Mouse (Mus musculus) 3T3-L1 (cell line): Measurements from ENCODE around the gene Phf13.

Experiments used
- DNase-seq: peaks from one replicate; pipeline ENCODE4 v3.0.0-alpha.2; 2015; ENCODE audit warnings: low read depth, low spot score

The Phf13 gene

DNA sequence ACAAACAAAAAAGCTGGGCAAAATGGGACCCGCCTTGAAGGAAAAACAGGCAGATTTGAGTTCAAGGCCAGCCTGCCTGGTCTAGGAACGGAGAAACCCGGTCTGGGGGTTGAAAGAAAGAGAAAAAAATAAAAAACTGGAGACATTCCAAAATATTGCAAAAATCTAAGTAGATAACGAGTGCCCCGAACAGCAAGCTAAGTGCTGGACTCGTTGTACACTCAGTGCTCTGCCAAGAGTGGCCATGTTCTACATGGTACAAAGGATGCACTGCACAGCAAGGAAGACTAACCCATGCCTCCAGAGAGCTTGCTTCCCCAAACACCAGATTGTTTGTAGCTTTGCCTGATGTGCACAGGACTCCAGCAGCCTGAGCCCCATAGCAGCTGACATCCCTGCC lies 3.0 kb downstream of the Phf13 start:
- no peak for DNase-seq

- no peak for DNase-seq
These were observed 4.0 kb downstream of the Phf13 start for GRCm38 (mm10) chr4:151992091-151992490.

- DNase-seq = no peak
These were observed 7.0 kb downstream of the Phf13 start for GRCm38 (mm10) chr4:151989110-151989488.

GRCm38 (mm10) chr4:151988342-151989109 lies 7.5 kb downstream of the Phf13 start, which contains the start of gene Thap3:
Gene Thap3, minus strand, starts transcription at chr4:151988997.
- peak; percentile 67 for DNase-seq

- peak; percentile 48 for DNase-seq
These were observed 8.1 kb downstream of the Phf13 start for GRCm38 (mm10) chr4:151988014-151988341.

DNA sequence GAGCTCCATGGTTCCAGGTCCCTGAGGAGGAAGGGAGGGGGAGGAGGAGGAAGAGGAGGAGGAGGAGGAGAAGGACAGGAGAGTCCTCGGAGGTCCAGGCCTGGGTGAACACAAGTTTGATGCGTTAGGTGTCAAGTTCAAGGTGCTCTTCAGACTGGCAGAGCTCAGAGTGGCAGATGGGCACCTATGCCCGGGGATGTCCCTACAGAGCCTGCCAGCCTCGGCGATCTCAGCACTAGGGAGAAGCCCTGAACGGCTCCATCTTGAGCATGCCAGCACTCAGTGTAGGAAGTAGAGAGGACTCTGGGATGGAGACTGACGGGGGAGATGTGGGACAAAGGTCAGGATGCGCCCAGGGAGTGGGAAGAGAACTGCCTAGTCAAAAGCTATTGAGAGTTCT lies 9.4 kb downstream of the Phf13 start:
- DNase-seq = no peak

DNA sequence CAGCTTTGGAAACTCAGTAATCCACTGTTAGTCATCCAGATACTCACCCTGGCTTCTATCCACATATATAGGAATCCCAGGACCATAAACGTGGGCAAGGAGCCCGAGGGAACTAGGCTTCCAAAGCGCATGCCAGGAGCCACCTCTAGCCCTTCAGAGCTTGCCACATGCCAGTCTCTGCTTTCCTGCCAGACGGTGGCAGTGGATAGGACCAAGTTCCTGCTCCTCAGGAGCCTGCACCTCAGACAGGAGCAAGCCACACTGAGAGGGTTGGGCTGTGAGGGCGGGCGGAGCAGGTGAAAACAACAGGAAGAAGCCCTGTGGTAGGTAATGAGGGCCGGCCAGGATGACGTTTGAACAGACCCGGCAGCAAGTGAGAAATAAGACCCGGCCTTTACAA lies 10.2 kb downstream of the Phf13 start:
- DNase-seq = no peak

DNA sequence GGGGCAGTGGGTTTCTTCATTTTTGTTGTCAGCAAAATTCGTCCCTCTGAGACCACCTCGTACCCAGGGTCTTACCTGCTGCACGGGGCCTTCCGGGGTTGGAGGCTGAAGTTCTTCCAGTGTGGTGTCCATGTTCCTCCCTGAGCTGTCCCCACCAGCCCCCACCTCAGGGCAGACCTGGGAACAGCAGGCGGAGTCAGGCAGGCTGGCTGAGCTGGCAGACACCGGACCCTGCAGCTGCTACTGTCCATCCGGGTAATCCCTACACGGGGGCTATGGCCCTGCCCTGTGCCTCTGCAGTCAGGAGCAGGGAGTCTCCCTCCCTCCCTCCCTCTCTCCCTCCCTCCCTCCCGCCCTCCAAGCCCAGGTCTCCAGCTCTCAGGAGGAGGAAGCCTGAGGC lies 12.5 kb downstream of the Phf13 start:
- no peak for DNase-seq

- no peak for DNase-seq
These were observed 13.0 kb downstream of the Phf13 start for GRCm38 (mm10) chr4:151983043-151983442.

DNA sequence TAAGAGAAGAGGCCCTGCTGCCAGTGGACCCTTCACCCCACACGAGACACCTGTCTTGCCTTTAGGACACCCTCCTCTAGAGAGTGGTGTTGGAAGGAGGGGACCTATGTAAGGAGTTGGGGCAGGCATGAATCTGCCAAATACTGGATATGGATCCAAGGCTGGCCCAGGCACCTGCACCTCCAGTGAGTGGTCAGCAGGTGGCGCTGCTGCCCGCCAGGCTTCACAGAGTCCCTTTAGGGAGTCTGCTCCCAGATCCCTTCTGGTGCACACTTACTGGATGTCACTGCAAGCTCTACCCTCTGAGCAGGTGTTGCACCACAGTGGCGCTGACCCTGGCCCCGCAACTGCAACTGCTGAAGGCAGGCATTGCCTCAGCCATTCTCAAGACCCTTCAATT lies 14.7 kb downstream of the Phf13 start:
- DNase-seq = peak; percentile 78

- peak; percentile 57 for DNase-seq
These were observed 15.4 kb downstream of the Phf13 start for GRCm38 (mm10) chr4:151980699-151981098.

GRCm38 (mm10) chr4:151977748-151978147 lies 18.3 kb downstream of the Phf13 start:
- DNase-seq = peak; percentile 76

DNA sequence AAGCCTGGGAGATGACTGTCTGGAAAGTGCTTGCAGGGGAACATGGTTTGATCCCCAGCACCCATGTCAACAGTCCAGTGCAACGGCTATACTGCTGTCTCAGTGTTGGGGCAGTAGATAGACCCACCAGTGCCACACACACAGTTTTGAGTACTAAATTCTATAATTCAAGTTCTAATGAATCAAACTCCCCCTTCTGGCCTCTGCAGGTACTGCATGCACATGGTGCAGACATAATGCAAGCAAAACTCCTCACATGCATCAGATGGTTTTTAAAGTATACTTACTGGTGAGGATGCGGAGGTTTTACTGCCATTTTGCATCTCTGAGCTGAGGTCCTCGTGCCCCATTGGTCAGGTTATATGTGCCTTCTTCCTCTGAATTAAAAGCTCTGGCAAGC lies 20.6 kb downstream of the Phf13 start:
- peak; percentile 59 for DNase-seq

DNA sequence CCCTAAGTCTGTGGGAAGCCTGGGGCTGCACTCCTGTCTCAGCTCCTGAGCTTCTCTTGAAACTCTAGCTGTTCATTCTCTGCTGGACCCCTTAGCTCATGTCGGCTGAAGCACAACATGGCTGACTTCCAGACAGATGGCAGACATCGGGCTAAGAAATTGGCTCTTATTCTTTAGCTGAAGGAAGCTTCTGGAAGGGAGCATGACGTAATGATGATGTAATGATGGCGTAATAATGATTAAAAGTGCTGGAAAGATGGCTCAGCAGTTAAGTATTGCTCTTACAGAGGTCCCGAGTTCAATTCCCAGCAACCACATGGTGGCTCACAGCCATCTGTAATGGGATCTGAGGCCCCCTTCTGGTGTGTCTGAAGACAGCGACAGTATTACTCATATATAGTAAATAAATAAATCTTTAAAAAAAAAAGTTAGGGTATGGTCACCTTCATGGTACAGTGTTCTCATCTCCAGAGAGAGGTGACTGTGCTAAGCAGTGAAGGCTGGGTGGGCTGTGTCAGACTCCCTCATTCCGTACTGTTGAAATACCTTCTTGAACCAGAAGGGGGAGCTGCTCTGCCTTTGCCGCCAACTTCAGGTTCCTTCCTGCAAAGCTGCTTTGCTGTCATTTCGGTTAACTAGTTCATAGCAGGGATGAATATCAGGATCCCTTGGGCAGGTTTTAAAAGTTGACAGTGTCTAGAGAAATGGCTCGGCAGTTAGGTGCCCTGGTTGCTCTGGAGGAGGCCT lies 23.7 kb downstream of the Phf13 start:
- peak; percentile 66 for DNase-seq

DNA sequence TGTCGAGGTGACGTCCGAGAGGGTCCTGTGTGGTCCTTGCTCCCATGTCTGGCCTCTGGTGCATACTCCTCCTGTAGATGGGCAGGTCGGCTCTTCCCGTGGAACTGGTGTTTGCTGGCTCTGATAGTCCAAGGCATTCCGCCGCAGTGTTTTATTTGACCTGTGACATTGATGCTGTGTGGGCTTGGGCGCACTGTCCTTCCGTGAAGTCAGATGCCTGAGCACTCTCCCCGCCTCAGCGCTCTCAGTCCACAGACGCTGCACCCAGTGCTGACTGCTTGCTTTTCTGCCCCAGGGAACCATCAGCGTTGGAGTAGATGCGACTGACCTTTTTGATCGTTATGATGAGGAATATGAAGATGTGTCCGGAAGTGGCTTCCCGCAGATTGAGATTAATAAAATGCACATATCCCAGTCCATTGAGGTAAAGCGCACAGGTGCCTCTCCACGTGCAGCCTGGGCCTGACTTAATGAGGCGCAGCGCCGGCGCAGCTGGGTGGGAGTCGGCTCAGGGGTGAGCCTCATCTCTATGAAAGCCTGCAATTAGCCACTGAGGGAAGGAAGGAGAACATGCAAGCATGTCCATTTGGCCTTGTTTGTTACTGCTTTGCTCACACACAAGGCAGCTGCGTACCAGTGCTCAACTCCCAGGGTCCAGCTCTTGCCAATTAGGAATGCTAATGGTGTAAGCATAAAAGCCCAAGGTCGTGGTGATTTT lies 27.7 kb downstream of the Phf13 start:
- DNase-seq = no peak

DNA sequence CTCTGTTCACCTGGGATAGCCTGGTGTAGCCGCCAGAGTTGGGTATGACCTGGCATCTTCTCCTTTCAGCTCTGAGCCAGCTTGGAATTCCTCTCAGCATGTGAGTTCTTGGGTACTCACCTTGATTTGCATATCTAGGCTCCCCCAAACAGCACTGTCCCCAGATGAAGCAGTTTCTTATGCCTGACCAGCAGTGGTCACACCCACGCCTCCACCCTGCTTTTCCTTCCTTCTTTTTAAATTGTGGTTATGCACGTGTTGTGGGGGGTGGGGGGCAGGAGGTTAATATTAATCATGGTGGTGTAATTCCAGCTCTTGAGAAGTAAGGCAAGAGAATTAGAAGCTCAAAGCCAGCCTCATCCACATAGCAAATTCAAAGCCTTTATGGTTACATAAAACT lies 33.2 kb downstream of the Phf13 start:
- DNase-seq = no peak

- DNase-seq = no peak
These were observed 35.6 kb downstream of the Phf13 start for GRCm38 (mm10) chr4:151960513-151960854.

DNA sequence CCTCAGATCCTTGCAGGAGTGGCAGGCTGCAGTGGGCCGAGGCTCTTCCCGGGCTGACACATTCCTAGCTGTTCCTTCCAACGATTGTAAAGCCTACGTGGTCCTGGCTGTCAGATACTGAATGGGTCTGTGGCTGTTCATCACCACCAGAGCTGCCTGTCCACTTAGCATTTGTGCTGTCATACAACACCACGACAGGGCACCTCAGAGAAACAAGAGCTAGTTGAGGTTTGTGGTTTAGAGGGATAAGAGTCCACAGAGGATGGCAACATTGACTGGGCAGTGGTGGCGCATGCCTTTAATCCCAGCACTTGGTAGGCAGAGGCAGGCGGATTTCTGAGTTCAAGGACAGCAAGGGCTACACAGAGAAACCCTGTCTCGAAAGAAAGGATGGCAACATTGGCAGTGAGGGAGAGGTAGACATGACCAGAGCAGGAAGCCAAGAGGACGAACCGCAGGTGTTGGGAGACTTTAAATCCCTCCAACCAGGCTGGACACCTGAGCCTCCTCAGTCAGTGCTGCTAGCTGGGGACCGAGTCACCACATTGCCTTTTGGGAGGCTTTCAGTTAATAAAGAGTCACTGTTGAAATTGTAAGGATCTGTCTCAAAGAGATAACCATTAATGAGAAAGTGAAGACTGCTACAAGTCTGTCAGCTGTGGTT lies 36.1 kb downstream of the Phf13 start:
- no peak for DNase-seq

DNA sequence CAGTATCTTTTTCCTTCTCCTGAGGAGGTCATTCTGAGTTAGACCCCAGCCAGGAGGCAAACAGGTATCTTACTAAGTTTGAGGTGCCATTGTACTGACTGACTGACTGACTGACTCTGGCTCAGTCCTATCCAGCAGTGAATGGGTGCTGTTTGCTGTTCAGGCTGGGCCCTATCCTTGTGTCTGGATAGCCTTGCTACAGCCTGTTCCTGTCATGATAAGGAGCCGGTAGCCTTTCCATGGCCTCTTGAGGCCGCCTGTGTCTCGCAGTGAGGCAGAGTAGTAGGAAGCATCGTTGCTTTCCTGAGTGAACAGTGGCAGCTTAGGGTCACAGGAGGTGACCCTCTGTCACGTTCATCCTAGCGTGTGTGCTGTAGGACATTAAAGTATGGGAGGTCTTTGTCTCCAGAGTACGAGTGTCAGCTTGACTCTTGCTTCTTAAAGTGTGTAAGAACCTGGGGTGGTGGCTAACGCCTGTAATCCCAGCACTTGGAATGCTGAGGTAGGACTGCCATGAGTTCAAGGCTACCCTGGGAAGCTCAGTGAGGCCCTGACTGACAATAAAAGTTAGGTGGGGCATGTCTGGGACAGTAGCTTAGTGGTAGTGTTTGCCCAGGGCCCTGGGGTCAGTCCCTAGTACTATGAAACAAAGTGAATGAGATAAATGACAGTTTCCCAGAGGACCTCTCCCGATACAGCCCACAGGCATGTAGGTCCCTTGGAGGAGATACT lies 38.3 kb downstream of the Phf13 start:
- no peak for DNase-seq

DNA sequence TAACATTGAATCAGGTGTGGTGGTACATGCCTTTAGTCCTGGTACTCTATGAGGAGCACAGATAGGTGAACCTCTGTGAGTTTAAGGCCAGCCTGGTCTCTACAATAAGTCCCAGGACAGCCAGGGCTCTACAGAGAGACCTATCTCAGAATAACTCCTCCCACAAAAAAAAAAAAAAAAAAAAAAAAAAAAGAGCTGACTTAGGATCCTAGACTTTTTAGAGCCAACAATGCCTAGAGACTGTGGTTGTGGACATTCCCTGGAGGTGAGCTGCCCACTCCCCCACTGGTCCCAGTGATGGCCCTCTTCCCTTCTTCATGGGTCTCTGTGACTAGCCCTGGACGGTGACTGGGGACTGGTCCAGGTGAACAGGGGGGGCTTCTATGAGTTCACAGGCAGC lies 40.3 kb downstream of the Phf13 start:
- no peak for DNase-seq

DNA sequence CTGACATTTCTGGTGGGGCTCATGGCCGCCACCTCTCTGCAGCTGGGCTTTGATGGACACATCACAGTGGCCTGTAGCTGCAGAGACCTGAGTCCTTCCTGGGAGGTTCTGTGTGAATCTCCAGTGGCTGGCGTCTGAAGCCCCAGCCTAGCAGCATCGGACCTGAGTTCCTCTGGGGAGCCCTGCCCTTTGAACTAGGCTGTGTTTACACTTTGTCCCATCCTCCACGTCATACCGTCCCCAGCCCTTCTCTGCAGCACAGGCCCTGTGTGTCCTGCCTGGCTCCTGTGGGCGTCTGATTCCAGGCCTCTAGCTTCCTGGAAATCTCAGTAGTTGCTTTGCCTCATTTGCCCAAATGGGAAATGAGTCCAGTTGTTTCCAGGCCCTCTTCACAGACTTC lies 42.8 kb downstream of the Phf13 start:
- DNase-seq = no peak
